Comparison of ENCODE assay signal across 8 mouse cellular contexts in the genomic region with DNA sequence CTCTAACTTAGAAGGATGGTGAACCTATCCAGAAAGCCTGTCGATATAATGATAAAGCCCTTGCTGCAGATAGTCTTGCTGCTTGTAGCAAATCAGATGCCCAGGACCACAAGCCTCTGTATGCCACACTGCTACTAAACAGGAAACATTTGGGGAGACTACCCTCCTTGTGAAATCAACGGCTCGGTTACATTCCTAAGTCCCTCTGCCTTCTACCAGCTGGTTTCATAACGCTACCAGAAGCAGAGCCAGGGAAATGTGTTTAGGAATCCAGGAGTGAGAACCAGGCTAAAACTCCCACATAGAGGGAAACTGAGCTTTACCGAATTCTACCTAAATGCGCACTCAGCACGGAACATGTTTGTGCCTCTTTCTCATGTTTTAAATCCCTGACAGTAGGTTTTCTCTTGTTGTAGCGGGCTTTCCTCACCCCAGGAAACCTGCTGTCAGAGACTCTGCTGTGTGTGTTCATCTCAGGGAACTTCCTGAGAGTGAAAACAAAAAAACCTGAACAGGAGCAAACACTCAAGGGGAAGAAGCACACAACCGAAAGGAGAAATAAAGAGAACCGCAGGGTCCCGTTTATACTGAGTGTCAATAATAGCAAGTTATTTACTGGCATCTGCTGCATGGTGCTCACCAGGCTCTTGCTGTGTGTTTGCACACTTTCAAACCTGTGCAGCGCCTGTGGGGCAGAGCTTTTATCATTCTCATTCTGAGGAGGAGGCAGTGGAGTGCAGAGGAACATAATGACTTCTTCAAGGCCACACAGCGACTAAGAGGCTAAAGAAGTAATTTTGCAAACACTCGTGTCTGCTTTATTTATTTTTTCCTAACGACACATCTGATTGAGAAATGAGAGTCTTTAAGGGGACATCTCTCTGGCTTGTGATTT. TPM values are rescaled to one million over a fixed set of nuclear protein-coding genes. Genes with fewer than 3 reads are reported as not detected.
DNase-seq lines count a peak whose midpoint lies in the region; ATAC-seq and TF ChIP-seq lines count a peak whose summit lies in the region.

No protein-coding gene starts in this region.

- no peak overlapping the region for H3K27ac ChIP-seq in lung, embryonic 16.5 days (ENCODE audit: low read length)
- no peak overlapping the region for H3K27ac ChIP-seq in midbrain, embryonic 16.5 days (ENCODE audit: low read length)

- H3K36me3 ChIP-seq in lung, embryonic 16.5 days (ENCODE audit: control insufficient read depth, insufficient read depth, low read length), result no peaks in the 10 kb centered on the region
- no peaks in the 10 kb centered on the region for H3K36me3 ChIP-seq in midbrain, embryonic 16.5 days (ENCODE audit: control insufficient read depth, insufficient read depth, low read length)

- no peak for DNase-seq in frontal cortex, postnatal 14 days (ENCODE audit: low spot score in 2 of 2)
- DNase-seq in lung, adult 2 months, result no peak
- DNase-seq in adrenal gland, adult (ENCODE audit: inconsistent age in 2 of 2, low spot score in 1 of 2), result no peak

- no peak for TF ChIP-seq POLR2A in lung, adult 2 months (IDR thresholded peaks at IDR 0.05; ENCODE audit: borderline replicate concordance, extremely low read depth, low read depth, low read length)

- H3K4me2 ChIP-seq in lung, embryonic 16.5 days (ENCODE audit: low read depth, low read length), result peak overlapping the region; percentile 10; the same call in 1 of the 2 replicates
- H3K4me2 ChIP-seq in midbrain, embryonic 16.5 days (ENCODE audit: low read length), result peak overlapping the region; percentile 15

- H3K27me3 ChIP-seq in lung, embryonic 16.5 days (ENCODE audit: control insufficient read depth, insufficient read depth, low read depth, low read length), result no peaks in the 10 kb centered on the region; the same call in 1 of the 2 replicates
- peaks cover under 1% of the 10 kb centered on the region for H3K27me3 ChIP-seq in midbrain, embryonic 16.5 days (ENCODE audit: control insufficient read depth, insufficient read depth, low read depth, low read length)

- TF ChIP-seq CTCF in lung, adult 2 months (IDR thresholded peaks at IDR 0.05; ENCODE audit: insufficient read depth, low read length), result no peak

- peaks cover 12% of the 10 kb centered on the region; the same call in 1 of the 2 replicates for H3K4me1 ChIP-seq in lung, embryonic 16.5 days (replicated peaks; ENCODE audit: control insufficient read depth, insufficient read depth, low read length)
- no peaks in the 10 kb centered on the region for H3K4me1 ChIP-seq in lung, adult 2 months (ENCODE audit: control insufficient read depth, insufficient read depth, low read length)
- no peaks in the 10 kb centered on the region for H3K4me1 ChIP-seq in midbrain, embryonic 16.5 days (ENCODE audit: control insufficient read depth, insufficient read depth, low read length)

- peak; percentile 98 for ATAC-seq in frontal cortex, adult (ENCODE audit: low TSS enrichment)
- ATAC-seq in lung, embryonic 16.5 days (ENCODE audit: low read depth), result no peak
- peak; percentile 49 to 72 for ATAC-seq in hematopoietic stem cell, adult 5-6 weeks (replicated peaks in 1 of 2; ENCODE audit: insufficient read depth in 1 of 2, low FRiP score in 2 of 2, low TSS enrichment in 1 of 2, low read depth in 1 of 2, poor library complexity in 2 of 2, severe bottlenecking in 2 of 2)
- ATAC-seq in midbrain, embryonic 16.5 days, result no peak
- no peak for ATAC-seq in erythroblast, adult 5-6 weeks (replicated peaks; ENCODE audit: low FRiP score, poor library complexity, severe bottlenecking)

- H3K9me3 ChIP-seq in lung, embryonic 16.5 days (ENCODE audit: control insufficient read depth, low read length), result no peaks in the 10 kb centered on the region
- H3K9me3 ChIP-seq in midbrain, embryonic 16.5 days (replicated peaks; ENCODE audit: control insufficient read depth, low read length, poor library complexity, severe bottlenecking), result no peaks in the 10 kb centered on the region

- H3K4me3 ChIP-seq in lung, embryonic 16.5 days (ENCODE audit: low read length), result no peak overlapping the region
- H3K4me3 ChIP-seq in lung, adult 2 months (replicated peaks; ENCODE audit: extremely low read depth, low read depth, low read length), result no peak overlapping the region
- no peak overlapping the region for H3K4me3 ChIP-seq in midbrain, embryonic 16.5 days (ENCODE audit: low read depth, low read length)

- no peak overlapping the region for H3K9ac ChIP-seq in lung, embryonic 16.5 days (ENCODE audit: low read length)
- no peak overlapping the region for H3K9ac ChIP-seq in midbrain, embryonic 16.5 days (ENCODE audit: low read depth, low read length)

- 17% methylated on average over 15 of the region's 15 CpGs for WGBS in lung, embryonic 16.5 days
- WGBS in lung, adult 2 months, result 21% methylated on average over 15 of the region's 15 CpGs
- 31% methylated on average over 15 of the region's 15 CpGs for WGBS in midbrain, embryonic 16.5 days

RNA-seq across cellular contexts. Expression of a gene that starts 30.8 kb away (rescaled TPM):
- 7.2 and 7.3 TPM in 2 replicates for polyA plus RNA-seq in lung, embryonic 16.5 days (2015; fragmentation: Nextera tagmentation; extraction: Ambion mirVana)
- 5.7 and 8.4 TPM in 2 replicates for polyA plus RNA-seq in lung, adult 2 months (2012; rRNA removed)
- 2.8 and 3.4 TPM in 2 replicates for total RNA-seq in hematopoietic stem cell, adult 5-6 weeks (2017)
- polyA plus RNA-seq in midbrain, embryonic 16.5 days (2015; fragmentation: Nextera tagmentation; extraction: Ambion mirVana), result 8.1 and 8.3 TPM in 2 replicates
- total RNA-seq in erythroblast, adult 5-6 weeks (2015; ENCODE audit: low replicate concordance), result 1.9 and 2.7 TPM in 2 replicates
- 1.8 and 3.8 TPM in 2 replicates for total RNA-seq in erythroblast, adult 5-6 weeks (2017; ENCODE audit: low replicate concordance)

RNA-seq across cellular contexts. Expression of a gene that starts 57.3 kb away (rescaled TPM):
- polyA plus RNA-seq in lung, embryonic 16.5 days (2015; fragmentation: Nextera tagmentation; extraction: Ambion mirVana), result 11.7 and 12.7 TPM in 2 replicates
- polyA plus RNA-seq in lung, adult 2 months (2012; rRNA removed), result 3.4 and 5.5 TPM in 2 replicates
- total RNA-seq in hematopoietic stem cell, adult 5-6 weeks (2017), result 46.7 and 48.4 TPM in 2 replicates
- polyA plus RNA-seq in midbrain, embryonic 16.5 days (2015; fragmentation: Nextera tagmentation; extraction: Ambion mirVana), result 29.1 and 30.5 TPM in 2 replicates
- 3.3 and 4.8 TPM in 2 replicates for total RNA-seq in erythroblast, adult 5-6 weeks (2015; ENCODE audit: low replicate concordance)
- total RNA-seq in erythroblast, adult 5-6 weeks (2017; ENCODE audit: low replicate concordance), result 2.1 and 2.5 TPM in 2 replicates

Comparison
In these comparisons a context has a peak if more than half of its experiments do, and no peak if none do; other contexts are left out.
1. ATAC-seq: peak in frontal cortex, adult (single experiment) and hematopoietic stem cell, adult 5-6 weeks (2 of 2); none in lung, embryonic 16.5 days (single experiment), midbrain, embryonic 16.5 days (single experiment) and erythroblast, adult 5-6 weeks (single experiment).